Mouse (Mus musculus) embryonic stem cell, embryonic (primary cell): Measurements from ENCODE around the gene Pop4.
"Not testable (repeated sequence)": the region's sequence is repeated elsewhere in the genome, so short reads cannot be mapped to it uniquely, and the experiment has no call there.

Experiments used
- CTCF ChIA-PET, 4 experiments: fragments of 300-600 bp in 2 of 4; fragments of 350-600 bp in 2 of 4; sonication (Branson Sonifier 250); formaldehyde crosslinking; loops; one replicate each; lab custom pipeline; 2022; ENCODE audit warnings: inconsistent platforms in 2 of 4; lab: Charles Lee
- POLR2A ChIA-PET, 4 experiments: fragments of 300-600 bp in 2 of 4; fragments of 350-600 bp in 2 of 4; sonication (Branson Sonifier 250); formaldehyde crosslinking; loops; one replicate each; lab custom pipeline; 2022; ENCODE audit warnings: antibody characterized with exemption in 4 of 4, inconsistent platforms in 1 of 4; lab: Charles Lee

Pop4 gene

DNA sequence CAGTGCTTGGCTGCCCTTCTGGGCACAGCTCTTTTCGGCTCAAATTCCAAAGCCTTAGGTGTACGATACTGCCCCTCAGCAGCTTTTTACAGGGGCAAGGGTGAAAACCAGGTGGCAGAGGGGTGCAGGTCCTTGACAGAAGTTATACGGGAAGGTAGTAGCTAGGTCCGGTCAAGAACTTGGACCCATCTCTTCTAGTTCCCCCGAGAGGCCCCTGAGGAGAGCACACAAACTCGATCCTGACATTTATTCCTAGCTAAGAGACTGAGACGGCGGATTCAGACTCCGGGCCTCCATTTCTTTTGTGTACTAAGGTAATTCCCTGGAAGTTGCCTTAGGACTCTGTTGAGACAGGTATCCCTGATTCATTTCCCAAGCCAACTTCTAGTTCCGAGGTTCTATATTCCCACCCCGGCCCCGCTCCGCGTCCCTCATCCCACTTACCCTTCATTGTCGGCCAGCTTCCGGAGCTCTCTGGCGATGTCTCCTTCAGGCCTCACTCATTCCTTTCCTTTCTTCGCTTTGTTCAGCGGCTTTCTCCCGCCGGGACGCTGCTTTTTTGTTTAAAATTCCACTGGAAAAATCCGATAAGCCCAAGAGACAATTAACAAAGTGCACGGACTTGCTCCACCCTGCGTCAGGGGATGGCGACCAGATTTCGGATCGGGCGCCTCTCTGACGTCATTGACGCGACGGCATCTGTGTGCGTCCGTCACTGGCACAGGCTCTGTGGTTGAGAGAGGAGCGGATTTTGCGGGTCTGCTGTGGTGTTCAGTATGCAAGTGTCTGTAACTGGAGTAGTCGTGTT, at the start of gene Pop4:
Gene Pop4 (minus strand): TSS at position 721 of the 808 bp plus-strand sequence.
- POLR2A ChIA-PET, result interaction anchor here in 3 of 4 experiments (0.5 to 4.8 kb wide), 33 partner anchors 9 to 253 kb away, joined by 3 to 37 read pairs (median 4); partner anchors contain the start of genes 1600014C10Rik (in 2 of the 3) and Plekhf1 (in 2 of the 3)
- CTCF ChIA-PET, result interaction anchor here (0.5 to 2.3 kb wide), 24 partner anchors 17 to 1595 kb away, joined by 3 to 17 read pairs (median 4); partner anchors contain the start of gene 1600014C10Rik (in 3 of the 4)

DNA sequence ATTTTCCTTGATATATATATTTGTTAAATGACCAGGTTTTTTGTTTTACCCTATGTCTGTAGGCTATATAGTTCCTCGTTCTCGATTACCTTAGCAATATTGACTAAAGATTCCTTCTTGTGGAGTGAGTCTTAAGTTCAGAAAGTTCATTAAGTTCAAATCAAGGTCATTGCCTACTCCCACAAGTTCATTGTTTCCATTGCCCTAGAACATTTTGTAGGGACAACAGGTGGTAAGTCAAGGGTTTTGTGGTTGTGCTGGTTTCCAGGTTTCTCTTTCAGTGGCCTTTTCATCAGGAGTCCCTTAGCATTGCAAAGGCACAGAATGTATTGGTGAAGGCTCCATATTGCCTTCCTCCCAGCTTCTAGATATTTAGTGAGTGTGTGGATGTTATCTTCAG, 49.4 kb upstream of the Pop4 start:
- ChIA-PET POLR2A (no interaction called here), CTCF (no interaction called here)

DNA sequence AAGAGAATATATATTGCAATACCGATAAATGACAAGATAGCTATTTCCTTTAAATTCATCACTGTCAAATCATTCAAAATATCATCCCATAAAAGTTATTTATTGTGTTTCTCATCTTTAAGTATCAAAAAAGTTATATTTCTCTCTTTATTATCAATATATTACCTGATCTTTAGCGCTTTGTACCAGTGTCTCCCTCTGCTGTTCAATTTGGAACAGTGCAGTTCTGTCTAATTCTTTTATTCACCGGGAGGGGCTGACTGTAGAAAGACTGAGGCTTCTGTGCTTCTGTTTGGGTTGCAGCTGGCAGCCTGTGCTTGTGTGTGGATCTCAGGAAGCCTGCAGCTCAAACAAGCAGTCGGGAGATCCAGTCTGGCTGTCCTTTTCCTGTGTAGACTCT, 11.0 kb upstream of the Pop4 start:
- CTCF ChIA-PET, result interaction anchor here in 3 of 4 experiments (0.7 to 1.6 kb wide), 6 partner anchors 81 to 163 kb away, joined by 3 to 4 read pairs (median 3); partner anchors contain the start of gene 1600014C10Rik (in 2 of the 3)
- POLR2A ChIA-PET, result not testable (repeated sequence)

DNA sequence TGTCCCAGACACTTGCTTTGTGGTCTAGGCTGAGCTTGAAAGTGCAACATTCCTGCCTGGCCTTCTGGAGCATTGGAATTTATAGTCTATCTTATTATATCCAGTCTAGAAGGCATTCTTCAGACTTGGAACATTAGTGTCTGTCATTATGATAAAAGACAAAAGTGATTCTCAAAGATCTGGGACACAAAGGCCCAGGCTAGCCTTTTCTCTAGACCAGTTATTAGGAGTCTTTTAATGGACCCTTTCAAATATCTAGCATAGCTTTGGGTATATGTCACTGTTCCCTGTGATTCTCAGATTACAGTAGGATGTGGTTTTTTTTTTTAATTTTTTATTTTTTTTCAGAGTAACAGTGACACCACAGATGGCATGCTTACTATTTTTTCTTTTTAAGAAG, 1.3 kb upstream of the Pop4 start:
- CTCF ChIA-PET, result interaction anchor here in 1 of 4 experiments (1.4 kb wide), 1 partner anchor 71 kb away, joined by 3 read pairs; no protein-coding TSS in a partner anchor
- POLR2A ChIA-PET, result interaction anchor here in 1 of 4 experiments (1.6 to 4.8 kb wide), 2 partner anchors 72 to 90 kb away, joined by 3 to 37 read pairs; partner anchors contain the start of gene 1600014C10Rik

DNA sequence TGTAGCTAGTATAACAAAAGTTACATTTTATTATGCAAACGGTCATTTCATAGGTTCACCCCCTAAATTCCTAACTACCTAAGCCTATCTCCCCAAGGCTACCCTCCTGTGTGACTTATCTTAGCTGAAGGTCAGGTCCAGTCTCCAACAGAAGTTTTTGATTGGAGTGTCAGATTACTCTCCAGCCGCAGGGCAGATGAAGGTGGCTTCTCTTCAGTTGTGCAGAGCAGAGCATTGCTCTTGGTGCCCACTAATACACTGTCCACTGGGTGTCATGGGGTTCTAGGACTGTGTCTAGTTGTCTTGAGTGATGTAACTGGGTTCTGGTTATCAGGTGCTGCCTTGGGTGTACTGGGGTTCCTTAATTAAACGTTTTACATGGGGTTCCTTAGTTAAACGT, 636 bp upstream of the Pop4 start:
- ChIA-PET CTCF (interaction anchor here in 3 of 4 experiments (0.7 to 2.3 kb wide), 7 partner anchors 62 to 90 kb away, joined by 3 to 17 read pairs (median 5); partner anchors contain the start of gene 1600014C10Rik (in 3 of the 3)), POLR2A (interaction anchor here in 3 of 4 experiments (0.8 to 4.8 kb wide), 12 partner anchors 8 to 187 kb away, joined by 3 to 37 read pairs (median 4); partner anchors contain the start of gene 1600014C10Rik (in 2 of the 3))

DNA sequence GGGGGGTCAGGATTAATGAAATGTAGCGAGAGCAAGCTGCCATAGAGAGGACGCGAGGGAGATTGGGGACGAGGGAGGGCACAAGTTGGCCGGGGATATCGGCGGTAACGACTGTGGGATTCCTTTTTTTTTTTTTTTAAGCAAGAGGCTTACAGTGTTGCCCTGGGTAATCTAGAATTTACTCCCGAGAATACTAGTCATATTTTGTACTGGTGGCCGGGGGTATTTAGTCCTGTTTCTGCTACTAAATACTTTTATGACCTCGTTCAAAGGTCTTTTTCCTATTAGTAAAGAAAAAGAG, 238 bp upstream of the Pop4 start:
- CTCF ChIA-PET, result interaction anchor here (0.6 to 2.3 kb wide), 14 partner anchors 29 to 153 kb away, joined by 3 to 17 read pairs (median 4); partner anchors contain the start of gene 1600014C10Rik (in 3 of the 4)
- POLR2A ChIA-PET, result interaction anchor here in 3 of 4 experiments (0.8 to 4.8 kb wide), 17 partner anchors 8 to 187 kb away, joined by 3 to 37 read pairs (median 5); partner anchors contain the start of gene 1600014C10Rik (in 2 of the 3)

DNA sequence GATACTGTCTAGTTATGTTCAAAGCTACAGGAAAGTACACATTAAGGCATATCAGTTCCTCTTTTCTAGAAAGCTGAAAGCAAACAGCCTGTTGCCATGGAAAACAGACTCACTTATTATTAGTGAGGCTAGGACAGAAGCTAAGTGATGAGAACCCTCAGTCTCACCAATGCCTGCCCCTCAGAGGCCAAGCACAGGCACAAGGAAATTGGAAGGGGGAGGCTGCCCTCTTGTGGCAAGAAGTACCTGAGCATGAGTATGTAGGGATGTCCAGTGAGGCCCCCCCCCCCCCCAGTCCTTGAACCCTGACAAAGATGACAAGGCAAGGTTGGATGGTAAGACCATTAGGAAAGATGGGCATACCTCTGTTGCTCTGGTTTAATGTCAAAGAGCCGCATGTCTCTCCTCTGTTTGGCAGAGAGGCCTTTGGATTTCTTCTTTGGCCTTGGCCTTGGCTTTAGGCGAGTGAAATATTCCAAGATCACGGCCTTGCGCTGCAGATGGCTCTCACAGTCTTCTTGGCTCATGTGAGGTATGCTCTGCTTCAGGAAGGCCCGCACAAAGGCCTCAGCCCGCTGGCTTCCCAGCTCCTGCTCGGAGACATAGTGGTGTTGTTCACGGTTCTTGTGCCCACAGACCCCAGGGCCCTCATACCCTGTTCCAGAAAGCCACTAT, 4.1 kb downstream of the Pop4 start:
- ChIA-PET CTCF (interaction anchor here (0.6 to 4.3 kb wide), 37 partner anchors 10 to 272 kb away, joined by 3 to 53 read pairs (median 5); partner anchors contain the start of genes 1600014C10Rik (in 4 of the 4) and Plekhf1 (in 1 of the 4)), POLR2A (interaction anchor here in 3 of 4 experiments (0.6 to 4.3 kb wide), 15 partner anchors 11 to 195 kb away, joined by 3 to 14 read pairs (median 4); partner anchors contain the start of genes 1600014C10Rik (in 2 of the 3), Ccne1 (in 1 of the 3) and Plekhf1 (in 1 of the 3))

DNA sequence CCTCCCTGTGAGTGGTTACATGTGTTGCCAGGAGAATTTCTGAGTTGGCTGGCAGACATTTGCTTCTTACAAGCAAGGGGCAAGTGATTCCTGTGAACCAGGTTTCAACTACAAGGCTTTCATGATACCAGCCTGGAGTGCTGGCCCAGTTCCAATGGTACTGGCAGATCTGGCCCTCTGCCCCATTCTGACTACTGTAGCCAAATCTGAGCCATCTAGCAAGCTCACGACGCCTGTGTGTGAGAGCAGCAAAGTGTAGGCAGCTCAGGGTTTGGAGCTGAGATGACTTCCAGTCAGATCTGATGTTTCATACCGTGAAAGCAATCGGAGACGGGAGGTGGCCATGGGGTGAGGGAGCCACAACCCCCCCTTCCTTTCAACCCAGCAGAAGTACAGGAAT, 8.8 kb downstream of the Pop4 start:
- CTCF ChIA-PET, result interaction anchor here in 3 of 4 experiments (0.6 to 1.9 kb wide), 4 partner anchors 47 to 270 kb away, joined by 3 to 6 read pairs (median 5); partner anchors contain the start of gene 1600014C10Rik (in 1 of the 3)
- POLR2A ChIA-PET, result interaction anchor here in 2 of 4 experiments (0.9 to 1.5 kb wide), 3 partner anchors 10 to 79 kb away, joined by 3 to 5 read pairs (median 5); no protein-coding TSS in a partner anchor

DNA sequence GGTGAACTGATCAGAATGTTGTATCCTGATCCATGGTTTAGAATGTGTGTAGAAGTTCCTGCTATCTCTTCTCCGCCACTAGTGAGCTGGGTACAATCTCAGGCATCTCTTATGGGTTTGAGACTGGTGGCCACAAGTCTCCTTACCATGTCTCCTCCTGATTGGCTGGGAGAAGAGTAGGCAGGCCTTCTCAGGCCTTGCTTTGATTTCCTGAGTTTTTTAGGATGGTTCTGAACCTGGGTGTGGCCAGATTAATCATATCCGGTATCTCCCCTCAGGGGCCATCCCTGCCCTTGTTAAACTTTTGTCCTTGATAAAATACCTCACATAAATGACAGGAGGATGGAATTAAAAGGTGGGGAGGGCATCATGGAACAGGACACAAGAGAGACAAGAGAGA, 11.6 kb downstream of the Pop4 start:
- ChIA-PET POLR2A (interaction anchor here in 1 of 4 experiments (0.7 to 1.1 kb wide), 3 partner anchors 10 to 155 kb away, joined by 3 read pairs; no protein-coding TSS in a partner anchor), CTCF (interaction anchor here in 2 of 4 experiments (1.0 to 1.6 kb wide), 3 partner anchors 58 to 77 kb away, joined by 3 to 4 read pairs (median 3); partner anchors contain the start of gene 1600014C10Rik (in 1 of the 2))

DNA sequence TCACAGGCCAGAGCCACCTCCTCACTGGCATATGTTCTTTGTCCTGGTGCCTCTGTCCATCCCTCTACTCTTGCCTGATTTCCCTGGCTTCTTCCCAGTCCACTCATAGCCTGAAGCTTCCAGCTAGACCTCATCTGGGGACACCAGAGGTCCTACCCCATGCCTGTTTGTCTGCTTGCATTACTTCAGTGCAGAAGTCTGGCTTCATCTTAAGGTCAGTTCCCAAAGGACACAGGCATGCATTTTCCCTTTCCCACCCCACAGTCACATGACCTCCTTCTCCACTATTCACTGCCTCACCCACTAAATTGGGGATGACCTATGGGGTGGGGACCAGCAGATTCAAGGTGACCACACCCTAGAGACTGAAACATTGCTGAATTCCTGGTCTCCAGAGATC, 17.8 kb downstream of the Pop4 start:
- CTCF ChIA-PET, result no interaction called here
- POLR2A ChIA-PET, result interaction anchor here in 1 of 4 experiments (0.6 to 1.5 kb wide), 2 partner anchors 18 to 53 kb away, joined by 4 to 5 read pairs; partner anchors contain the start of gene Pop4

DNA sequence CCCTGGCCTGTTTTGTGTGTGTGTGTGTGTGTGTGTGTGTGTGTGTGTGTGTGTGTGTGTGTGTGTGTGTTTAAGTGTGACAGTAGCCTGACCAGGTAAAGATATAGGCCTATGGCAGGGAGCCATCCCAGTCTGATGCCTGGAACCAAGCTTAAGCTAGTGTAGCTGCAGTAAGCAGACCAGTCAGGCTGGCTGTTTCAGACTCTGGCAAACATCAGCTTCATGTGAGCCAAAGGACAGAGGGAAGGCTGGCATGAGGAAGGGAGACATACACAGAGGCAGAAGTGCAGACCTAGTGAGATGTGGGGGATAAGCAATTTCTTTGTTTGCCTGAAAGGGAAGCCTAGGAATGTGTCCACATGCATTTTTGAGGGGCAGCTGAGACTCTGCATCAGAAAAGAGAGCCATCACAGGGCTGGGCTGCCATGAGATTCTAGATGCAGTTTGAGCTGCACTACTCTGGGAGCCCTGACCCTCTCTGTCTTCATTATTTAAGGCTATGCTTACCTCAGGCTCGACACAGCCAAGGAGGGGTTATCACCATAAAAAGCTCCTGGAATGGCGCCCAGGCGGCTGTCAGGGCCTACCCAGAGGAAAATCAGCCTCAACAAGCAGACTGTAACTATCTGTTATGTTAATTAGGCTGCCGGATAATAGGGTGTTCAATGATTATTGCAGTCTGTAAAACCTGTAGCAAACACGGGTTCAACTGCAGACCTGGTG, 19.6 kb downstream of the Pop4 start:
- ChIA-PET POLR2A (interaction anchor here (0.5 to 3.0 kb wide), 32 partner anchors 9 to 892 kb away, joined by 3 to 27 read pairs (median 5); partner anchors contain the start of genes Plekhf1 (in 3 of the 4) and Pop4 (in 2 of the 4)), CTCF (interaction anchor here (0.6 to 2.2 kb wide), 16 partner anchors 8 to 69 kb away, joined by 3 to 13 read pairs (median 4); partner anchors contain the start of gene 1600014C10Rik (in 2 of the 4))

DNA sequence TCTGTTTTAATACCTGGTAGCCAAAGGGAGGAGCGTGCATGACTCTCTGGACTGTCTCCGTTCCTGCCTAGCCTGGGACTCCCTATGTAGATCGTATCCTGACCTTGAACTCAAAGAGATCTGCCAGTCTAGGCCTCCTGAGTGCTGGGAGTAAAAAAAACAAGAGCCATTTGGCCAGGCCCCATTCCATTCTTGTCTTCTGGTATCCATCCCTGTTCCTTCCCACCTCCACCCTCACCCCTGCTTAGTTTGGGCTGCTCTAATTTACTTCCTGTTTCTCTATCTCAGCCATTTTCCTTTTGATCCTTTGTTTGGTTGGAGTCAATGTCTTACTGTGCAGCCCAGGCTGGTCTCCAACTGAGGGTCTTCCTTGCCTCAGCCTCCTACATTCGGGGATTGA, 28.8 kb downstream of the Pop4 start:
- ChIA-PET POLR2A (interaction anchor here in 3 of 4 experiments (0.6 to 4.1 kb wide), 13 partner anchors 9 to 135 kb away, joined by 3 to 30 read pairs (median 6); partner anchors contain the start of genes Plekhf1 (in 3 of the 3) and Ccne1 (in 1 of the 3)), CTCF (interaction anchor here in 3 of 4 experiments (1.1 to 2.2 kb wide), 4 partner anchors 24 to 60 kb away, joined by 3 to 8 read pairs (median 4); partner anchors contain the start of gene Pop4 (in 1 of the 3))

DNA sequence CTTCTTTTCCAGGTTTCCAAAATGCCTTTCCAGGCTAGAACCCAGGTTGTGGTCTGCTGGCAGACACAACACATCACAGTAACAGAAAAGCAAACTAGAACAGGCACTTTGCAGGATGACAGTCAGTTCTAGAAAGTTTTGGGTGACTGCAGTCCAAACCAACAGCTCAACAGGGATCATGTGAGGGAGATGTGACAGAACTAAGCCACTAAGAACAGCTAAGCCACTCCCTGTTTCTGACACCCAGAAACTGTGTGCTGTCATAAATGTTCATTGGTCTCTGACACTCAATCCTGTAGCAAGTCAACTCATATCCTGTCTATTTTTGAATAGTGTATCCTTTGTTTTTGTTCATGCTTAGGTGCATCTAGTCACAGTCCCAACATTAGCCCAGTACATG, 34.1 kb downstream of the Pop4 start:
- ChIA-PET CTCF (interaction anchor here in 3 of 4 experiments (0.5 to 1.6 kb wide), 6 partner anchors 25 to 302 kb away, joined by 3 to 9 read pairs (median 4); no protein-coding TSS in a partner anchor), POLR2A (interaction anchor here in 3 of 4 experiments (0.5 to 1.3 kb wide), 7 partner anchors 9 to 129 kb away, joined by 3 to 7 read pairs (median 3); partner anchors contain the start of gene Plekhf1 (in 2 of the 3))

DNA sequence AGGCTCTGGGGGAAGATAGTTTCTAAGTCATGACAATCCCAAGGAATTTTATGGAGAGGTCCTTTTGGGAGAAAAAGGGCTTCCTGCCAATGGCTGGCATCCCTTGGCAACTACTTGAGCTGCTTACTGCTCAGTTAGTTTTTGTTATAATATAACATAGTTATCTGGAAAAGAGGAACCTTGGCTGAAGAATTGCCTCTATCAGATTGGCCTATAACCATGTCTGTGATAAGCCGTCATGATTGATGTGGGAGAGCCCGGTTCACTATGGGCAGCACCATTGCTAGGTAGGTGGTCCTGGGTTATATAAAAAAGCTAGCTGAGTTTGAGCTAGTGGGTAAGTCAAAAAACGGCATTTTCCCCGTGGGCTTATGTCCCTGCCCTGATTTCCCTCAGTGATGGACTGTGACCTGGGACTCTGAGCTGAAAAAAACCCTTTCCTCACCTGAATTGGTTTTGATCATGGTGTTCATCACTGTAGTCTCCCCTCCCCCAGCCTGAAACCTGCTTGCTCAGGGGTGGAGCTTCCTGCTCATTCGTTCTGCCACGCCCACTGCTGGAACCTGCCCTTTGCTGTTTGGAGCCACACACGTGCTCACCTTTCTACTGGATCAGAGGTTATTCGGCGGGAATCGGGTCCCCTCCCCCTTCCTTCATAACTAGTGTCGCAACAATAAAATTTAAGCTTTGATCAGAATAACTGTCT, 34.7 kb downstream of the Pop4 start:
- CTCF ChIA-PET, result interaction anchor here in 3 of 4 experiments (0.5 to 1.6 kb wide), 6 partner anchors 24 to 302 kb away, joined by 3 to 9 read pairs (median 4); no protein-coding TSS in a partner anchor

DNA sequence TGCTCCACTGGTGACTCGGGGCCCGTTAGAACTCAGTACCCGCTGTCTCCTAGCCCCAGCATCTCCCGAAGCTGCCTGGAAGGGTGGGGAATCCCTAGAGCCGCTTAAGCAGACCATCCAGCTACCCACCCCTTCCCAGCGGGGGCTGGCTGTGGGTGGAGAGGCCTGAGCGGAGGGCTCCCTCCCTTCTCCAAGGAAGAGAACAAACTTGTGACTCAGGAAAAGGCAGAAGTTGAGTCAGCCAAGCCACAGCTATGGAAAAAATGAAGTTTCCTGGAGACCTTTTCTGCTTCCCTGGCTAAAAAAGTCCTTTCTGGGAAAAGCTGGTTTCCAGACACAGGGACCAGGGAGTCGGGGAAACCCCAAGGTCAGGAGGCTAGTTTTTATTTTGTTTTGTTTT, 40.9 kb downstream of the Pop4 start:
- ChIA-PET POLR2A (interaction anchor here in 3 of 4 experiments (0.7 to 5.3 kb wide), 17 partner anchors 10 to 1592 kb away, joined by 3 to 30 read pairs (median 4); partner anchors contain the start of gene Pop4 (in 1 of the 3)), CTCF (interaction anchor here in 3 of 4 experiments (0.7 to 2.5 kb wide), 7 partner anchors 25 to 169 kb away, joined by 3 to 9 read pairs (median 4); partner anchors contain the start of gene 1600014C10Rik (in 1 of the 3))

More for the DNA sequence above, 34.7 kb downstream of the Pop4 start:
- POLR2A ChIA-PET, result interaction anchor here in 3 of 4 experiments (0.7 to 1.3 kb wide), 12 partner anchors 9 to 129 kb away, joined by 3 to 7 read pairs (median 4); partner anchors contain the start of gene Plekhf1 (in 2 of the 3)
